Mouse (Mus musculus) heart, adult 2 months (tissue): ENCODE measurements around the gene Phf20. TPM values are rescaled to one million over a fixed set of nuclear protein-coding genes. Genes with fewer than 3 reads are reported as not detected.
A peak's percentile ranks its signal among the peaks of the same experiment; 100 is the strongest.
"Not testable (repeated sequence)": the region's sequence is repeated elsewhere in the genome, so short reads cannot be mapped to it uniquely, and the experiment has no call there.

Experiments used
- DNase-seq, 2 experiments: peaks; one replicate each; pipeline ENCODE4 v3.0.0; 2021
- H3K27ac ChIP-seq: fragments of 200-600 bp; 2 replicates; pipeline ENCODE4 v1.8.1; 2022
- H3K27me3 ChIP-seq: fragments of 200-500 bp; 2 replicates; pipeline ENCODE4 v1.6.1; 2012; ENCODE audit warnings: mild to moderate bottlenecking, low read length, inconsistent platforms, mixed read lengths; ENCODE audit not compliant: control insufficient read depth, insufficient read depth
- H3K36me3 ChIP-seq: fragments of 200-500 bp; 2 replicates; pipeline ENCODE4 v1.6.1; 2012; ENCODE audit warnings: low read length, inconsistent platforms; ENCODE audit not compliant: control insufficient read depth, insufficient read depth
- H3K4me1 ChIP-seq: fragments of 200-500 bp; 2 replicates; pipeline ENCODE4 v1.6.1; 2011; ENCODE audit warnings: low read length; ENCODE audit not compliant: control insufficient read depth, insufficient read depth
- H3K4me3 ChIP-seq: fragments of 200-600 bp; 2 replicates; pipeline ENCODE4 v1.8.1; 2022
- H3K79me2 ChIP-seq: fragments of 200-500 bp; replicated peaks from 2 replicates; pipeline ENCODE4 v1.6.1; 2012; ENCODE audit warnings: mild to moderate bottlenecking, inconsistent platforms, low read length, moderate library complexity, mixed read lengths; ENCODE audit not compliant: control insufficient read depth, insufficient read depth
- H3K9ac ChIP-seq: fragments of 200-500 bp; 2 replicates; pipeline ENCODE4 v1.6.1; 2012; ENCODE audit warnings: low read depth, mild to moderate bottlenecking, control low read depth, inconsistent platforms, low read length, mixed read lengths
- CTCF ChIP-seq: fragments of 200-600 bp; IDR thresholded peaks from 2 replicates; pipeline ENCODE4 v1.8.1; 2022; ENCODE audit warnings: antibody characterized with exemption, mild to moderate bottlenecking, moderate library complexity
- EP300 ChIP-seq: fragments of 200-500 bp; IDR thresholded peaks from 2 replicates; pipeline ENCODE4 v1.6.1; 2011; ENCODE audit warnings: low read depth, low read length, control low read depth; ENCODE audit not compliant: insufficient read depth
- POLR2A ChIP-seq: fragments of 200-500 bp; IDR thresholded peaks from 2 replicates; pipeline ENCODE4 v1.6.1; 2011; ENCODE audit warnings: mild to moderate bottlenecking, low read depth, low read length, control low read depth; ENCODE audit not compliant: insufficient read depth
- WGBS: fragments of 180-500 bp; shearing (Covaris S2); methylation state at CpG from one replicate; pipeline ENCODE4 v1.1.7; 2018; 5-methylcytosine and 5-hydroxymethylcytosine counted together
- intact Hi-C: fragments of 180-260 bp; cut with DNase I; formaldehyde crosslinking; loops from one replicate; pipeline ENCODE4 v1.15.1; 2025
- polyA plus RNA-seq: library from polyadenylated mRNA; depleted of rRNA; stranded (reverse); fragments of >200 nt; gene quantifications from 2 replicates; pipeline ENCODE4 v1.2.3, GENCODE M21; 2012
- total RNA-seq, 2 experiments: library from RNA; stranded (reverse); gene quantifications; 2 replicates each; pipeline ENCODE4 v1.2.3; 2021

Phf20 gene
- total and polyA plus RNA-seq, 3 experiments, result 7.1 to 20.0 (median 15.6) TPM

- H3K9ac ChIP-seq, result peak overlapping the region; percentile 83
- peaks cover 27% of the 10 kb centered on the region for H3K36me3 ChIP-seq
- 3% methylated on average over 8 of the region's 8 CpGs for WGBS
- peak overlapping the region; percentile 100 for H3K27ac ChIP-seq
- peak overlapping the region; percentile 70 for H3K4me3 ChIP-seq
- no peak for DNase-seq
- H3K27me3 ChIP-seq, result no peaks in the 10 kb centered on the region
- intact Hi-C loops, result loop anchor here (1.0 to 5.0 kb wide), 3 partner anchors 13 to 98 kb away; no protein-coding TSS in a partner anchor
- H3K79me2 ChIP-seq, result peaks cover 6% of the 10 kb centered on the region
- no peak for TF ChIP-seq EP300
- TF ChIP-seq POLR2A, result no peak
- TF ChIP-seq CTCF, result no peak
- H3K4me1 ChIP-seq, result peaks cover 7% of the 10 kb centered on the region
Observed at GRCm38 (mm10) chr2:156180824-156181590, 15.3 kb upstream of the Phf20 start.

- WGBS, result 84% methylated on average over 2 of the region's 2 CpGs
- peaks cover 21% of the 10 kb centered on the region for H3K36me3 ChIP-seq
- intact Hi-C loops, result loop anchor here (2.0 to 5.0 kb wide), 2 partner anchors 76 to 97 kb away; no protein-coding TSS in a partner anchor
- peaks cover 6% of the 10 kb centered on the region for H3K79me2 ChIP-seq
- H3K4me1 ChIP-seq, result peaks cover 7% of the 10 kb centered on the region
- no peaks in the 10 kb centered on the region for H3K27me3 ChIP-seq
- no peak overlapping the region for H3K4me3 ChIP-seq
- H3K27ac ChIP-seq, result peak overlapping the region; percentile 100
- DNase-seq, result no peak
- no peak overlapping the region for H3K9ac ChIP-seq
- TF ChIP-seq CTCF, result no peak
- no peak for TF ChIP-seq EP300
- TF ChIP-seq POLR2A, result no peak
Observed at GRCm38 (mm10) chr2:156181592-156181991, 14.7 kb upstream of the Phf20 start.

GRCm38 (mm10) chr2:156189241-156189640 is 7.0 kb upstream of the Phf20 start:
- H3K36me3 ChIP-seq, H3K9ac ChIP-seq, intact Hi-C loops, DNase-seq, H3K79me2 ChIP-seq, H3K4me3 ChIP-seq, H3K27me3 ChIP-seq, H3K27ac ChIP-seq, H3K4me1 ChIP-seq: not testable (repeated sequence)
- 58% methylated on average over 7 of the region's 7 CpGs for WGBS

GRCm38 (mm10) chr2:156190004-156190896 is 6.0 kb upstream of the Phf20 start:
- intact Hi-C loops, result no loop called here
- peaks cover 5% of the 10 kb centered on the region for H3K4me1 ChIP-seq
- no peak overlapping the region for H3K4me3 ChIP-seq
- H3K27me3 ChIP-seq, result no peaks in the 10 kb centered on the region
- peak; percentile 50 to 65 for DNase-seq
- WGBS, result 61% methylated on average over 14 of the region's 14 CpGs
- TF ChIP-seq CTCF, result no peak
- TF ChIP-seq POLR2A, result no peak
- no peak for TF ChIP-seq EP300
- H3K79me2 ChIP-seq, result no peaks in the 10 kb centered on the region
- no peaks in the 10 kb centered on the region for H3K36me3 ChIP-seq
- peak overlapping the region; percentile 31 for H3K27ac ChIP-seq
- no peak overlapping the region for H3K9ac ChIP-seq

GRCm38 (mm10) chr2:156191540-156191939 is 4.7 kb upstream of the Phf20 start:
- Histone ChIP-seq H3K79me2 (no peaks in the 10 kb centered on the region), H3K9ac (no peak overlapping the region), H3K36me3 (no peaks in the 10 kb centered on the region), H3K4me3 (no peak overlapping the region), H3K4me1 (peaks cover 7% of the 10 kb centered on the region), H3K27ac (no peak overlapping the region), H3K27me3 (no peaks in the 10 kb centered on the region)
- intact Hi-C loops, result no loop called here
- TF ChIP-seq POLR2A, result no peak
- peak; percentile 25; the same call in 1 of the 2 replicates for TF ChIP-seq CTCF
- TF ChIP-seq EP300, result no peak
- 99% methylated on average over 2 of the region's 2 CpGs for WGBS
- no peak for DNase-seq

GRCm38 (mm10) chr2:156192068-156192467 is 4.2 kb upstream of the Phf20 start:
- WGBS, result 84% methylated on average over 2 of the region's 2 CpGs
- Histone ChIP-seq H3K79me2 (no peaks in the 10 kb centered on the region), H3K27ac (no peak overlapping the region), H3K36me3 (no peaks in the 10 kb centered on the region), H3K4me1 (peaks cover 7% of the 10 kb centered on the region), H3K4me3 (no peak overlapping the region), H3K9ac (no peak overlapping the region), H3K27me3 (no peaks in the 10 kb centered on the region)
- no peak for DNase-seq
- intact Hi-C loops, result no loop called here
- TF ChIP-seq EP300, result no peak
- TF ChIP-seq CTCF, result no peak
- no peak for TF ChIP-seq POLR2A
